17 mouse cellular contexts compared by ENCODE assay signal in the genomic region with DNA sequence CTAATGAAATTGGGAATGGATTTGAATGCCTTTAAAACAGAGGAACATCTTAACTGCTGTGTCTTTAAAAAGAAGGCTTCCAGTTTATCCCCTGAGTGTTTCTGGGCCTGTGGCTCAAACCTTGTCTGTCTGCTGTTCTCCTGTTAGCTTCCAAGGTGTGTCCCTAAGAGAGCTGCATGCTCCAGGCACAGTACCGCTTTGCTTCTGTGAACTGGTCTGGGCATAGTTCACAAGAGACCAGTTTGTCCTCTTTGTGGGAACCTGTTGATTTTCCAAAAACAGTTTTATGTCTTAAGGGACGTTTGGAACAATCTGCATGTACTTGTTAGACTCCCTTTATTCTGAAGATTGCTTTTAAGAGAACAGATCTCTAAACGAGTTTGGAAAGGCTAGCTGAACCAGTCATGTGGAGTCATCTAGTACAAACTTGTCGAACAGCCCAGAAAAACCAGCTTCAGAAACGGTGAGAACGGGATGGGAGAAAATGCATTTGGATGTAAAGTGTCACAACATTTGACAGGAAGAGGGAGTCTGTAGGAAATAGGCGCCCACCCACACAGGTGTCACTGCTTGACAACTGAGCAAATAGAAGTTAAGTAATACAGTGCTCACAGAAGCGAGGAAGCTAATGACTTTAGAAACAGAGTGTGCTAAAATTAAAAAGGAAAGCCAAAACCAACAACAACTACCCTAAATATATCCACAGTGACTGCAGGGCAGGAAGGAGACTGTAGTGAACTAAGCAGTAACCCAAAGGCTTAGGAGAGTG. TPM values are rescaled to one million over a fixed set of nuclear protein-coding genes. Genes with fewer than 3 reads are reported as not detected.
DNase-seq lines count a peak whose midpoint lies in the region; ATAC-seq and TF ChIP-seq lines count a peak whose summit lies in the region.
"Had no signal": no experiment of that assay in that cellular context is flagged by ENCODE, and none has a peak within 500 bp of the region (broad histone marks: within the 10 kb centered on the region; RNA-seq: fewer than 3 reads in every experiment).

No protein-coding gene starts in this region.

- DNase-seq in gastrocnemius, adult 2 months, result no peak
- DNase-seq in gastrocnemius, postnatal 14 days, result no peak
- peak; percentile 76 for DNase-seq in liver, adult 2 months (ENCODE audit: extremely low read depth, low read depth, low spot score)
- no peak for DNase-seq in liver, embryonic 11.5 days (ENCODE audit: low spot score)
- DNase-seq in A20 (ENCODE audit: low read depth, low spot score), result peak; percentile 68
- DNase-seq in gonadal fat pad, adult 2 months (ENCODE audit: low read depth), result peak; percentile 88
- DNase-seq in Muller cell, postnatal 12 days (ENCODE audit: inconsistent ontology term), result no peak
- DNase-seq: cerebellum, adult 11 months; gastrocnemius, postnatal 36 days; heart, postnatal 4 days; retina, postnatal 1 day had no signal

- peak overlapping the region; percentile 7; the same call in 1 of the 2 replicates for H3K4me3 ChIP-seq in gastrocnemius, adult 2 months
- no peak overlapping the region for H3K4me3 ChIP-seq in liver, adult 2 months (ENCODE audit: insufficient read depth, low read depth, low read length)
- no peak overlapping the region for H3K4me3 ChIP-seq in liver, embryonic 11.5 days (ENCODE audit: low read depth, low read length)
- H3K4me3 ChIP-seq in hindbrain, embryonic 16.5 days (ENCODE audit: low read length), result no peak overlapping the region
- H3K4me3 ChIP-seq: forebrain, embryonic 15.5 days; heart, embryonic 13.5 days; limb, embryonic 13.5 days; midbrain, embryonic 13.5 days; myocyte had no signal

- intact Hi-C loops in gastrocnemius, adult 2 months (cut with DNase I), result no loop called here
- intact Hi-C loops in gastrocnemius, postnatal 14 days (cut with DNase I; ENCODE audit: low total_unique reads), result no loop called here

- H3K79me2 ChIP-seq in liver, adult 2 months (ENCODE audit: control insufficient read depth, insufficient read depth, low read length), result peaks cover 22% of the 10 kb centered on the region; the same call in 1 of the 2 replicates

- TF ChIP-seq POLR2A in liver, adult 2 months (IDR thresholded peaks at IDR 0.05; ENCODE audit: extremely low read depth, insufficient read depth, low read length), result no peak

- 22% methylated on average over 8 of the region's 8 CpGs for WGBS in liver, adult 2 months
- 77% methylated on average over 8 of the region's 8 CpGs for WGBS in liver, embryonic 11.5 days
- whole genome bisulfite sequencing in hindbrain, embryonic 16.5 days, result 81% methylated on average over 8 of the region's 8 CpGs

- H3K9ac ChIP-seq in liver, adult 2 months (ENCODE audit: low read depth, low read length), result no peak overlapping the region
- H3K9ac ChIP-seq in liver, embryonic 11.5 days (ENCODE audit: low read depth, low read length), result no peak overlapping the region
- no peak overlapping the region for H3K9ac ChIP-seq in hindbrain, embryonic 16.5 days (ENCODE audit: low read depth, low read length)
- H3K9ac ChIP-seq: forebrain, embryonic 15.5 days; heart, embryonic 13.5 days; limb, embryonic 13.5 days; midbrain, embryonic 13.5 days had no signal

- H3K4me2 ChIP-seq in liver, embryonic 11.5 days, result no peak overlapping the region
- no peak overlapping the region for H3K4me2 ChIP-seq in hindbrain, embryonic 16.5 days (ENCODE audit: low read length)
- H3K4me2 ChIP-seq: forebrain, embryonic 15.5 days; heart, embryonic 13.5 days; limb, embryonic 13.5 days; midbrain, embryonic 13.5 days had no signal

- peaks cover 21% of the 10 kb centered on the region for H3K4me1 ChIP-seq in liver, adult 2 months (ENCODE audit: control insufficient read depth, insufficient read depth, low read length)
- H3K4me1 ChIP-seq in liver, embryonic 11.5 days (replicated peaks; ENCODE audit: control insufficient read depth, insufficient read depth, low read length), result peaks cover 4% of the 10 kb centered on the region; the same call in 1 of the 2 replicates
- H3K4me1 ChIP-seq in hindbrain, embryonic 16.5 days (ENCODE audit: control insufficient read depth, insufficient read depth, low read depth, low read length), result no peaks in the 10 kb centered on the region
- H3K4me1 ChIP-seq: forebrain, embryonic 15.5 days had no signal

- peaks cover 12% of the 10 kb centered on the region for H3K36me3 ChIP-seq in liver, adult 2 months (ENCODE audit: control insufficient read depth, insufficient read depth, low read length)
- peaks cover 5% of the 10 kb centered on the region; the same call in 1 of the 2 replicates for H3K36me3 ChIP-seq in liver, embryonic 11.5 days (ENCODE audit: control insufficient read depth, insufficient read depth, low read length)
- H3K36me3 ChIP-seq in hindbrain, embryonic 16.5 days (ENCODE audit: control insufficient read depth, insufficient read depth, low read length), result no peaks in the 10 kb centered on the region; the same call in none of the 2 replicates
- H3K36me3 ChIP-seq: forebrain, embryonic 15.5 days had no signal

- no peaks in the 10 kb centered on the region for H3K27me3 ChIP-seq in liver, adult 2 months (ENCODE audit: control insufficient read depth, insufficient read depth, low read length)
- H3K27me3 ChIP-seq in liver, embryonic 11.5 days (replicated peaks; ENCODE audit: control insufficient read depth, insufficient read depth, low read length), result no peaks in the 10 kb centered on the region
- no peaks in the 10 kb centered on the region for H3K27me3 ChIP-seq in hindbrain, embryonic 16.5 days (replicated peaks; ENCODE audit: control insufficient read depth, insufficient read depth, low read length)
- H3K27me3 ChIP-seq: forebrain, embryonic 15.5 days; heart, embryonic 13.5 days; limb, embryonic 13.5 days; midbrain, embryonic 13.5 days had no signal

- TF ChIP-seq CTCF in gastrocnemius, adult 2 months (IDR thresholded peaks at IDR 0.05), result no peak
- TF ChIP-seq CTCF in liver, adult 2 months (IDR thresholded peaks at IDR 0.05; ENCODE audit: low read depth, low read length), result no peak

- no peaks in the 10 kb centered on the region for H3K9me3 ChIP-seq in liver, embryonic 11.5 days (ENCODE audit: control insufficient read depth, low read length)
- H3K9me3 ChIP-seq in hindbrain, embryonic 16.5 days (ENCODE audit: control insufficient read depth, low read length), result no peaks in the 10 kb centered on the region
- H3K9me3 ChIP-seq: forebrain, embryonic 15.5 days; heart, embryonic 13.5 days; limb, embryonic 13.5 days; midbrain, embryonic 13.5 days had no signal

- H3K27ac ChIP-seq in gastrocnemius, adult 2 months, result peak overlapping the region; percentile 56
- H3K27ac ChIP-seq in liver, adult 2 months (replicated peaks; ENCODE audit: insufficient read depth, low read depth, low read length), result peak overlapping the region; percentile 31
- H3K27ac ChIP-seq in liver, embryonic 11.5 days (ENCODE audit: low read depth, low read length), result no peak overlapping the region
- H3K27ac ChIP-seq in hindbrain, embryonic 16.5 days (ENCODE audit: low read depth, low read length), result no peak overlapping the region
- H3K27ac ChIP-seq: forebrain, embryonic 15.5 days; heart, embryonic 13.5 days; limb, embryonic 13.5 days; midbrain, embryonic 13.5 days had no signal

- no peak for ATAC-seq in liver, embryonic 11.5 days (replicated peaks; ENCODE audit: low FRiP score)
- ATAC-seq in hindbrain, embryonic 16.5 days, result no peak
- ATAC-seq: forebrain, embryonic 15.5 days; midbrain, embryonic 13.5 days had no signal

RNA-seq across cellular contexts. Expression of a gene that starts 11.8 kb away (rescaled TPM):
- total RNA-seq in gastrocnemius, adult 2 months (2021), result 1 to 10 TPM; 1.8 TPM
- 1 to 10 TPM; 2.3 to 3.5 TPM for total RNA-seq in gastrocnemius, postnatal 14 days (2021)
- 19.8 and 23.8 TPM in 2 replicates for total RNA-seq in liver, adult 2 months (2014; rRNA removed)
- polyA plus RNA-seq in liver, adult 2 months (2012; rRNA removed), result 70.7 and 88.9 TPM in 2 replicates
- 49.1 and 50.2 TPM in 2 replicates for polyA plus RNA-seq in liver, embryonic 11.5 days (2014; fragmentation: Nextera tagmentation; extraction: Ambion mirVana)
- polyA plus RNA-seq in gonadal fat pad, adult 2 months (2012; rRNA removed), result 87.2 and 100 TPM in 2 replicates
- 47.3 and 49.9 TPM in 2 replicates for polyA plus RNA-seq in hindbrain, embryonic 16.5 days (2015; fragmentation: Nextera tagmentation; extraction: Ambion mirVana)

Comparison
In these comparisons a context has a peak if more than half of its experiments do, and no peak if none do; other contexts are left out.
1. DNase-seq: peak in liver, adult 2 months (single experiment), A20 (single experiment) and gonadal fat pad, adult 2 months (single experiment); none in gastrocnemius, adult 2 months (single experiment), gastrocnemius, postnatal 14 days (single experiment), liver, embryonic 11.5 days (single experiment) and Muller cell, postnatal 12 days (single experiment).
2. H3K27ac ChIP-seq: peak in gastrocnemius, adult 2 months (single experiment) and liver, adult 2 months (single experiment); none in liver, embryonic 11.5 days (single experiment) and hindbrain, embryonic 16.5 days (single experiment).